Mouse (Mus musculus): ENCODE measurements around the gene Pfdn5. TPM values are rescaled to one million over a fixed set of nuclear protein-coding genes. Genes with fewer than 3 reads are reported as not detected.

Gene Pfdn5
- polyA plus RNA-seq, 1 experiment from 2014 or later: 283 TPM

- 0% methylated on average over 7 of the region's 7 CpGs for WGBS
- H3K27me3 ChIP-seq (replicated peaks; ENCODE audit: control insufficient read depth, insufficient read depth, low read length): no peaks in the 10 kb centered on the region
- peak overlapping the region; percentile 72 for H3K4me3 ChIP-seq (ENCODE audit: low read length)
- no peaks in the 10 kb centered on the region for H3K36me3 ChIP-seq (ENCODE audit: control insufficient read depth, insufficient read depth, low read length)
- H3K9me3 ChIP-seq (ENCODE audit: control insufficient read depth, low read length): no peaks in the 10 kb centered on the region
- peak overlapping the region; percentile 70 for H3K27ac ChIP-seq (ENCODE audit: low read length)
- peak overlapping the region; percentile 97 for H3K4me2 ChIP-seq (ENCODE audit: low read depth, low read length)
- ATAC-seq: peak; percentile 82
- H3K4me1 ChIP-seq (ENCODE audit: control insufficient read depth, insufficient read depth, low read length): peaks cover 19% of the 10 kb centered on the region
- H3K9ac ChIP-seq (ENCODE audit: low read depth, low read length): peak overlapping the region; percentile 79
Observed at GRCm38 (mm10) chr15:102377163-102377543, 51.2 kb downstream of the Pfdn5 start.

DNA sequence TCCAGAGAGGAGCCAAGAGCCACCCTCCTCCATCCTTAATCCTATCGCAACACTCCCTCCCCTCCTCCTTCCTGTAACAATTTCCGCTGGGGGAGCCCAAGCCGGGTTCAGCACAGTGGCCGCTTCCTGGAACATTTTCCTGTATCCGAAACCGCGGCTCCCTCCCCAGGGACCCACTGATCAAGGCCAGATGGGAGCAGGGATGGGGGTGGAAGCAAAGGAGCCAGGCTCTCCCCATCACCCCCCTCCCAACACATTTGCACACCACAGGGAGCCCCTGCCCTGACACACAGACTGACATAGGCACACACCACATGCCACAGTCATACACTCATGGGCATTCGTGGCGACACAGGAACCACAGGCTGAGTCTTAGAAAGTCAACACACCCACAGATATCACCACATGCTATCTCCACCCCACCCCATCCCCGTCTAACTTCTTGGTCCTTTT lies 51.9 kb downstream of the Pfdn5 start:
- H3K27ac ChIP-seq (ENCODE audit: low read length): peak overlapping the region; percentile 37; the same call in 1 of the 2 replicates
- H3K27me3 ChIP-seq (replicated peaks; ENCODE audit: control insufficient read depth, insufficient read depth, low read length): no peaks in the 10 kb centered on the region
- H3K36me3 ChIP-seq (ENCODE audit: control insufficient read depth, insufficient read depth, low read length): no peaks in the 10 kb centered on the region
- no peak overlapping the region for H3K4me3 ChIP-seq (ENCODE audit: low read length)
- peaks cover 19% of the 10 kb centered on the region for H3K4me1 ChIP-seq (ENCODE audit: control insufficient read depth, insufficient read depth, low read length)
- H3K9me3 ChIP-seq (ENCODE audit: control insufficient read depth, low read length): no peaks in the 10 kb centered on the region
- 11% methylated on average over 10 of the region's 10 CpGs for WGBS
- peak overlapping the region; percentile 48; the same call in 1 of the 2 replicates for H3K9ac ChIP-seq (ENCODE audit: low read depth, low read length)
- no peak for ATAC-seq
- peak overlapping the region; percentile 97 for H3K4me2 ChIP-seq (ENCODE audit: low read depth, low read length)

Other genes starting within 250 kb of the Pfdn5 start
- 26.4 and 28.6 TPM in 2 replicates for gene Tns2, start 225.7 kb upstream of the Pfdn5 start, polyA plus RNA-seq (2015; fragmentation: Nextera tagmentation; extraction: Ambion mirVana)
- gene Spryd3, start 189.9 kb upstream of the Pfdn5 start, polyA plus RNA-seq (2015; fragmentation: Nextera tagmentation; extraction: Ambion mirVana): 27.5 and 28.0 TPM in 2 replicates
- 11.8 and 11.9 TPM in 2 replicates for gene Igfbp6, start 181.8 kb upstream of the Pfdn5 start, polyA plus RNA-seq (2015; fragmentation: Nextera tagmentation; extraction: Ambion mirVana)
- gene Soat2, start 175.6 kb upstream of the Pfdn5 start, polyA plus RNA-seq (2015; fragmentation: Nextera tagmentation; extraction: Ambion mirVana): 25.0 and 31.2 TPM in 2 replicates
- 33.6 and 35.3 TPM in 2 replicates for gene Zfp740, start 122.9 kb upstream of the Pfdn5 start, polyA plus RNA-seq (2015; fragmentation: Nextera tagmentation; extraction: Ambion mirVana)
- 33.2 and 38.4 TPM in 2 replicates for gene Csad, start 121.4 kb upstream of the Pfdn5 start, polyA plus RNA-seq (2015; fragmentation: Nextera tagmentation; extraction: Ambion mirVana)
- gene Itgb7, start 94.2 kb upstream of the Pfdn5 start, polyA plus RNA-seq (2015; fragmentation: Nextera tagmentation; extraction: Ambion mirVana): 9.5 and 10.3 TPM in 2 replicates
- 13.6 and 14.7 TPM in 2 replicates for gene Rarg, start 68.6 kb upstream of the Pfdn5 start, polyA plus RNA-seq (2015; fragmentation: Nextera tagmentation; extraction: Ambion mirVana)
- 0.13 TPM in 1 of 2 replicates, not detected in the other for gene Gm9918, start 55.6 kb upstream of the Pfdn5 start, polyA plus RNA-seq (2015; fragmentation: Nextera tagmentation; extraction: Ambion mirVana)
- 74.2 and 77.6 TPM in 2 replicates for gene Mfsd5, start 46.7 kb upstream of the Pfdn5 start, polyA plus RNA-seq (2015; fragmentation: Nextera tagmentation; extraction: Ambion mirVana)
- gene Espl1, start 29.9 kb upstream of the Pfdn5 start, polyA plus RNA-seq (2015; fragmentation: Nextera tagmentation; extraction: Ambion mirVana): 18.0 and 21.1 TPM in 2 replicates
- 75.3 and 80.9 TPM in 2 replicates for gene Myg1, start 5.6 kb downstream of the Pfdn5 start, polyA plus RNA-seq (2015; fragmentation: Nextera tagmentation; extraction: Ambion mirVana)
- gene Aaas, start 24.7 kb downstream of the Pfdn5 start, polyA plus RNA-seq (2015; fragmentation: Nextera tagmentation; extraction: Ambion mirVana): 50.6 and 59.1 TPM in 2 replicates
- gene Sp7, start 41.1 kb downstream of the Pfdn5 start, polyA plus RNA-seq (2015; fragmentation: Nextera tagmentation; extraction: Ambion mirVana): 0.50 and 0.60 TPM in 2 replicates
- gene Sp1, start 80.0 kb downstream of the Pfdn5 start, polyA plus RNA-seq (2015; fragmentation: Nextera tagmentation; extraction: Ambion mirVana): 6.8 and 7.2 TPM in 2 replicates
- 0.75 and 0.88 TPM in 2 replicates for gene Amhr2, start 119.3 kb downstream of the Pfdn5 start, polyA plus RNA-seq (2015; fragmentation: Nextera tagmentation; extraction: Ambion mirVana)
- 173 and 182 TPM in 2 replicates for gene Prr13, start 132.9 kb downstream of the Pfdn5 start, polyA plus RNA-seq (2015; fragmentation: Nextera tagmentation; extraction: Ambion mirVana)
- gene Pcbp2, start 144.4 kb downstream of the Pfdn5 start, polyA plus RNA-seq (2015; fragmentation: Nextera tagmentation; extraction: Ambion mirVana): 138 and 152 TPM in 2 replicates
- 5.5 TPM in 1 of 2 replicates, not detected in the other for gene Gm10337, start 177.6 kb downstream of the Pfdn5 start, polyA plus RNA-seq (2015; fragmentation: Nextera tagmentation; extraction: Ambion mirVana)
- 9.2 TPM in 2 replicates for gene Map3k12, start 190.9 kb downstream of the Pfdn5 start, polyA plus RNA-seq (2015; fragmentation: Nextera tagmentation; extraction: Ambion mirVana)
- gene Tarbp2, start 192.1 kb downstream of the Pfdn5 start, polyA plus RNA-seq (2015; fragmentation: Nextera tagmentation; extraction: Ambion mirVana): 91.3 and 105 TPM in 2 replicates
- 1.8 and 1.9 TPM in 2 replicates for gene Npff, start 198.8 kb downstream of the Pfdn5 start, polyA plus RNA-seq (2015; fragmentation: Nextera tagmentation; extraction: Ambion mirVana)